Mouse (Mus musculus) spleen, adult 2 months (tissue): Measurements from ENCODE around the gene Nop2.

ENCODE experiments used
- CTCF ChIP-seq: fragments of 200-500 bp; IDR thresholded peaks from 2 replicates; pipeline ENCODE4 v1.5.1; 2011; ENCODE audit warnings: mild to moderate bottlenecking, inconsistent platforms; ENCODE audit not compliant: insufficient read depth, insufficient read length, insufficient replicate concordance; ENCODE audit errors: extremely low read depth
- POLR2A ChIP-seq: fragments of 200-500 bp; IDR thresholded peaks from 2 replicates; pipeline ENCODE4 v1.6.1; 2011; ENCODE audit warnings: low read depth, low read length, inconsistent platforms

- TF ChIP-seq CTCF (no peak), POLR2A (no peak)
Observed at GRCm38 (mm10) chr6:125146148-125146547, 14.4 kb downstream of the Nop2 start.
